Comparison of ENCODE assay signal across 8 mouse cellular contexts in the genomic region with DNA sequence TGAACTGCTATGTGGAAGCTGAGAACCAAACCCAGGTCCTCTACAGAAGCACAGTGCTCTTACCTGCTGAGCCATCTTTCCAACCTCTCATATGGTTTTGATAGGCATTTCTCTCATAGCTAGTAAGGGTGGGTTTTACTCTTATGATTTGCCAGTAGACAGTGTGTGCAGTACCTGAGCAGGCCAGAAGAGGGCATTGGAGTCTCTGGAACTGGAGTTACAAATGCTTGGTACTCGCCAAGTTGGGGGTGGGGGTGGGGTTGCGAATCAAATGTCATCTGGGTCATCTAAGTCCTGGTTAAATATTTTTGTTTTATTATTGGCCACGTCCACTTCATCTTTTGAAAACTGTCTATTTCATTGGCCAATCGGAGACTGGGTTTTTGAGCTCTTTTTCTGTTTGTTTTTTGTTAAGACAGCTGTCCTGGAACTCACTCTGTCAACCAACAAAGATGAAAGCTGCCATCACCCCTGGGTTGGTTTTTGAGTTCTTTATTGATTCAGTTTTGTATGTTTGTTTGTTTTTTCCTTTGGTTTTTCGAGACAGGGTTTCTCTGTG. TPM values are rescaled to one million over a fixed set of nuclear protein-coding genes. Genes with fewer than 3 reads are reported as not detected.
A peak's percentile ranks its signal among the peaks of the same experiment; 100 is the strongest.
DNase-seq lines count a peak whose midpoint lies in the region; ATAC-seq and TF ChIP-seq lines count a peak whose summit lies in the region.

No protein-coding gene starts in this region.

- DNase-seq in cerebellum, adult 18-20 months: peak; percentile 54 to 57
- DNase-seq in cerebellum, adult 11-12 months: no peak
- peak; percentile 90 for DNase-seq in midbrain, embryonic 11.5 days (ENCODE audit: low spot score, missing footprints)
- DNase-seq in c-Kit-negative CD71-positive TER-119-positive erythroid progenitor cells, embryonic 14.5 days (ENCODE audit: low read depth, low spot score): peak; percentile 54
- peak; percentile 64 for DNase-seq in hindlimb bud, embryonic 11.5 days (ENCODE audit: extremely low spot score, low read depth, low spot score)
- peak; percentile 58 for DNase-seq in lung, postnatal 0 days (ENCODE audit: low spot score)
- DNase-seq in spleen, postnatal 36 days (ENCODE audit: low spot score in 2 of 2): peak; percentile 57 to 66

- H3K9me3 ChIP-seq in midbrain, embryonic 11.5 days (ENCODE audit: control insufficient read depth, low read length): no peaks in the 10 kb centered on the region
- no peaks in the 10 kb centered on the region for H3K9me3 ChIP-seq in midbrain, embryonic 15.5 days
- H3K9me3 ChIP-seq in lung, postnatal 0 days (ENCODE audit: low read length): no peaks in the 10 kb centered on the region

- H3K4me3 ChIP-seq in midbrain, embryonic 11.5 days (ENCODE audit: low read depth, low read length): no peak overlapping the region
- H3K4me3 ChIP-seq in midbrain, embryonic 15.5 days: no peak overlapping the region
- no peak overlapping the region for H3K4me3 ChIP-seq in lung, postnatal 0 days (ENCODE audit: low read depth, low read length)

- peaks cover 8% of the 10 kb centered on the region; the same call in 1 of the 2 replicates for H3K4me1 ChIP-seq in midbrain, embryonic 11.5 days (ENCODE audit: control insufficient read depth, insufficient read depth, low read length)
- H3K4me1 ChIP-seq in midbrain, embryonic 15.5 days: peaks cover 9% of the 10 kb centered on the region
- H3K4me1 ChIP-seq in lung, postnatal 0 days (ENCODE audit: insufficient read depth, low read depth, low read length): peaks cover 5% of the 10 kb centered on the region

- H3K36me3 ChIP-seq in midbrain, embryonic 11.5 days (ENCODE audit: control insufficient read depth, insufficient read depth, low read length): peaks cover 17% of the 10 kb centered on the region
- peaks cover 36% of the 10 kb centered on the region for H3K36me3 ChIP-seq in midbrain, embryonic 15.5 days (replicated peaks)
- H3K36me3 ChIP-seq in lung, postnatal 0 days (ENCODE audit: insufficient read depth, low read length): peaks cover 16% of the 10 kb centered on the region; the same call in 1 of the 2 replicates

- peak; percentile 78 for TF ChIP-seq CTCF in lung, postnatal 0 days (IDR thresholded peaks at IDR 0.05)

- H3K4me2 ChIP-seq in midbrain, embryonic 11.5 days: no peak overlapping the region
- H3K4me2 ChIP-seq in midbrain, embryonic 15.5 days: no peak overlapping the region
- no peak overlapping the region for H3K4me2 ChIP-seq in lung, postnatal 0 days (replicated peaks; ENCODE audit: low read depth, low read length)

- TF ChIP-seq EP300 in lung, postnatal 0 days (IDR thresholded peaks at IDR 0.05): no peak

- WGBS in midbrain, embryonic 11.5 days: 66% methylated on average over 5 of the region's 5 CpGs
- 55% methylated on average over 5 of the region's 5 CpGs for WGBS in midbrain, embryonic 15.5 days
- 60% methylated on average over 5 of the region's 5 CpGs for WGBS in lung, postnatal 0 days

- no peaks in the 10 kb centered on the region for H3K27me3 ChIP-seq in midbrain, embryonic 11.5 days (ENCODE audit: control insufficient read depth, insufficient read depth, low read length)
- no peaks in the 10 kb centered on the region for H3K27me3 ChIP-seq in midbrain, embryonic 15.5 days (replicated peaks)
- no peaks in the 10 kb centered on the region for H3K27me3 ChIP-seq in lung, postnatal 0 days (replicated peaks; ENCODE audit: insufficient read depth, low read length)

- no peak for ATAC-seq in midbrain, embryonic 11.5 days (ENCODE audit: low FRiP score)
- no peak for ATAC-seq in midbrain, embryonic 15.5 days (replicated peaks)
- ATAC-seq in lung, postnatal 0 days: no peak

- H3K9ac ChIP-seq in midbrain, embryonic 11.5 days (ENCODE audit: low read length): no peak overlapping the region
- H3K9ac ChIP-seq in midbrain, embryonic 15.5 days: no peak overlapping the region
- no peak overlapping the region for H3K9ac ChIP-seq in lung, postnatal 0 days (replicated peaks; ENCODE audit: low read depth)

- no peak overlapping the region for H3K27ac ChIP-seq in midbrain, embryonic 11.5 days (ENCODE audit: low read depth, low read length)
- no peak overlapping the region for H3K27ac ChIP-seq in midbrain, embryonic 15.5 days
- H3K27ac ChIP-seq in lung, postnatal 0 days (ENCODE audit: low read length): no peak overlapping the region

RNA-seq across cellular contexts. Expression of gene Dhx37, which starts 21.9 kb away (rescaled TPM):
- 9.2 and 9.9 TPM in 2 replicates for polyA plus RNA-seq in midbrain, embryonic 11.5 days (2014; fragmentation: Nextera tagmentation; extraction: Ambion mirVana)
- polyA plus RNA-seq in midbrain, embryonic 15.5 days (2015; fragmentation: Nextera tagmentation; extraction: Ambion mirVana): 14.2 and 14.8 TPM in 2 replicates
- 4.3 and 5.9 TPM in 2 replicates for polyA plus RNA-seq in lung, postnatal 0 days (2015; fragmentation: Nextera tagmentation; extraction: Ambion mirVana)

RNA-seq across cellular contexts. Expression of gene Ubc, which starts 22.0 kb away (rescaled TPM):
- 1,030 and 1,101 TPM in 2 replicates for polyA plus RNA-seq in midbrain, embryonic 11.5 days (2014; fragmentation: Nextera tagmentation; extraction: Ambion mirVana)
- polyA plus RNA-seq in midbrain, embryonic 15.5 days (2015; fragmentation: Nextera tagmentation; extraction: Ambion mirVana): 1,496 and 1,513 TPM in 2 replicates
- polyA plus RNA-seq in lung, postnatal 0 days (2015; fragmentation: Nextera tagmentation; extraction: Ambion mirVana): 751 and 865 TPM in 2 replicates

RNA-seq across cellular contexts. Expression of gene Gm10382, which starts 22.9 kb away (rescaled TPM):
- 0.12 and 0.29 TPM in 2 replicates for polyA plus RNA-seq in midbrain, embryonic 11.5 days (2014; fragmentation: Nextera tagmentation; extraction: Ambion mirVana)
- polyA plus RNA-seq in midbrain, embryonic 15.5 days (2015; fragmentation: Nextera tagmentation; extraction: Ambion mirVana): 0.74 and 0.86 TPM in 2 replicates
- 0.63 and 0.77 TPM in 2 replicates for polyA plus RNA-seq in lung, postnatal 0 days (2015; fragmentation: Nextera tagmentation; extraction: Ambion mirVana)

RNA-seq across cellular contexts. Expression of gene Bri3bp, which starts 29.3 kb away (rescaled TPM):
- 28.4 and 29.4 TPM in 2 replicates for polyA plus RNA-seq in midbrain, embryonic 11.5 days (2014; fragmentation: Nextera tagmentation; extraction: Ambion mirVana)
- 36.4 and 37.9 TPM in 2 replicates for polyA plus RNA-seq in midbrain, embryonic 15.5 days (2015; fragmentation: Nextera tagmentation; extraction: Ambion mirVana)
- polyA plus RNA-seq in lung, postnatal 0 days (2015; fragmentation: Nextera tagmentation; extraction: Ambion mirVana): 12.8 and 13.3 TPM in 2 replicates
